ENCODE assay signal across 25 mouse cellular contexts in the genomic region with DNA sequence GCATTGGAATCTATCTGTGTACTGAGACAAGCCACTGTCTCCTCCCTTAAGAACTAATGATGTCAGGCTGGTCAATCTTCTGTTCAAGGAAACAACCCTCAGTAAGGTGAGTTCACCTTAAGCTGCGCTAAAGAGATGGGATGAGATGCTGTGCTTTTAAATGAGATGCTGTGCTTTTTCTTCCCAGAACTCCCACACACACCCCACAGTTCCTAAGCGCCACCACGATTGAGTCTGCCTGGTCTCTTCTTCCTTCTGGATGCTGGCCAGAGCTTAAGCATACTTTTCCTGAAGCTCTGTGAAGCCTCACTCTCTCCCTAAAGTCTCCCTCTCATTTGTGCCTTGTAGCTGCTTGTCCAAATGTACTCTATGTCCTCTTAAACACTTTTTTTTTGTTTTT. TPM values are rescaled to one million over a fixed set of nuclear protein-coding genes. Genes with fewer than 3 reads are reported as not detected.
DNase-seq lines count a peak whose midpoint lies in the region.
"Had no signal": no experiment of that assay in that cellular context is flagged by ENCODE, and none has a peak within 500 bp of the region (broad histone marks: within the 10 kb centered on the region; RNA-seq: fewer than 3 reads in every experiment).

No protein-coding gene starts in this region.

- H3K27ac ChIP-seq in brown adipose tissue, adult 24 weeks (replicated peaks; ENCODE audit: low read depth, low read length): peak overlapping the region; percentile 64
- H3K27ac ChIP-seq: embryonic facial prominence, embryonic 12.5 days; heart, embryonic 10.5 days; hindbrain, embryonic 13.5 days; limb, embryonic 10.5 days; limb, embryonic 15.5 days; liver, embryonic 13.5 days; midbrain, embryonic 13.5 days; neural tube, embryonic 13.5 days had no signal

- intact Hi-C loops in left cerebral cortex, postnatal 36 days (cut with DNase I): no loop called here

- H3K4me3 ChIP-seq in brown adipose tissue, adult 24 weeks (ENCODE audit: insufficient read depth, low read depth, low read length): no peak overlapping the region
- H3K4me3 ChIP-seq: embryonic facial prominence, embryonic 12.5 days; heart, embryonic 10.5 days; hindbrain, embryonic 13.5 days; limb, embryonic 10.5 days; limb, embryonic 15.5 days; liver, embryonic 13.5 days; midbrain, embryonic 13.5 days; neural tube, embryonic 13.5 days had no signal

- DNase-seq in left cerebral cortex, adult 18-20 months (ENCODE audit: low spot score in 2 of 2): peak; percentile 39 to 59
- no peak for DNase-seq in left cerebral cortex, adult 11 months (ENCODE audit: low spot score)
- peak; percentile 26 to 30 for DNase-seq in left cerebral cortex, postnatal 36 days (ENCODE audit: low spot score in 2 of 2)
- DNase-seq in right cerebral cortex, postnatal 36 days (ENCODE audit: low spot score in 2 of 2): peak; percentile 11 to 41
- no peak for DNase-seq in embryo, embryonic 9.5 days (ENCODE audit: extremely low spot score)
- DNase-seq in T-cell, adult 2 months (ENCODE audit: low spot score): no peak
- DNase-seq: adrenal gland, postnatal 14 days; cerebellum, adult 2 months; cerebellum, postnatal 14 days; gastrocnemius, postnatal 10 days; heart, postnatal 36 days; kidney, adult 9 months; kidney, postnatal 10 days; layer of hippocampus, postnatal 36 days; liver, embryonic 13.5 days; lung, embryonic 14.5 days; lung, postnatal 14 days had no signal

- H3K4me1 ChIP-seq in brown adipose tissue, adult 24 weeks (ENCODE audit: control insufficient read depth, insufficient read depth, insufficient read length, low read length): peaks cover 11% of the 10 kb centered on the region; the same call in 1 of the 2 replicates

RNA-seq across cellular contexts. Expression of a gene that starts 36.7 kb away (rescaled TPM):
- 10 to 100 TPM; 13.7 to 14.1 TPM for total RNA-seq in left cerebral cortex, adult 18-20 months (2021)
- polyA plus RNA-seq in brown adipose tissue, adult 24 weeks (2012; ENCODE audit: insufficient read depth, insufficient read length, missing spikeins): 8.7 and 9.6 TPM in 2 replicates
- 10 to 100 TPM; 10.5 to 12.8 TPM for total RNA-seq in left cerebral cortex, postnatal 36 days (2021)

RNA-seq across cellular contexts. Expression of a gene that starts 39.8 kb away (rescaled TPM):
- 10 to 100 TPM; 32.2 to 43.1 TPM for total RNA-seq in left cerebral cortex, adult 18-20 months (2021)
- 7.1 and 9.3 TPM in 2 replicates for polyA plus RNA-seq in brown adipose tissue, adult 24 weeks (2012; ENCODE audit: insufficient read depth, insufficient read length, missing spikeins)
- total RNA-seq in left cerebral cortex, postnatal 36 days (2021): 10 to 100 TPM; 36.7 to 38.0 TPM

Comparison
In these comparisons a context has a peak if more than half of its experiments do, and no peak if none do; other contexts are left out.
1. DNase-seq: peak in left cerebral cortex, adult 18-20 months (2 of 2), left cerebral cortex, postnatal 36 days (2 of 2) and right cerebral cortex, postnatal 36 days (2 of 2); none in left cerebral cortex, adult 11 months (single experiment), embryo, embryonic 9.5 days (single experiment) and T-cell, adult 2 months (single experiment).